Mouse (Mus musculus) kidney, postnatal 25 days (tissue): ENCODE results near the gene Ifit1bl2.
A peak's percentile ranks its signal among the peaks of the same experiment; 100 is the strongest.
"Not testable (repeated sequence)": the region's sequence is repeated elsewhere in the genome, so short reads cannot be mapped to it uniquely, and the experiment has no call there.

Experiments used
- DNase-seq, 2 experiments: peaks; one replicate each; pipeline ENCODE4 v3.0.0; 2021; ENCODE audit warnings: mixed read lengths in 2 of 2

The Ifit1bl2 gene

DNA sequence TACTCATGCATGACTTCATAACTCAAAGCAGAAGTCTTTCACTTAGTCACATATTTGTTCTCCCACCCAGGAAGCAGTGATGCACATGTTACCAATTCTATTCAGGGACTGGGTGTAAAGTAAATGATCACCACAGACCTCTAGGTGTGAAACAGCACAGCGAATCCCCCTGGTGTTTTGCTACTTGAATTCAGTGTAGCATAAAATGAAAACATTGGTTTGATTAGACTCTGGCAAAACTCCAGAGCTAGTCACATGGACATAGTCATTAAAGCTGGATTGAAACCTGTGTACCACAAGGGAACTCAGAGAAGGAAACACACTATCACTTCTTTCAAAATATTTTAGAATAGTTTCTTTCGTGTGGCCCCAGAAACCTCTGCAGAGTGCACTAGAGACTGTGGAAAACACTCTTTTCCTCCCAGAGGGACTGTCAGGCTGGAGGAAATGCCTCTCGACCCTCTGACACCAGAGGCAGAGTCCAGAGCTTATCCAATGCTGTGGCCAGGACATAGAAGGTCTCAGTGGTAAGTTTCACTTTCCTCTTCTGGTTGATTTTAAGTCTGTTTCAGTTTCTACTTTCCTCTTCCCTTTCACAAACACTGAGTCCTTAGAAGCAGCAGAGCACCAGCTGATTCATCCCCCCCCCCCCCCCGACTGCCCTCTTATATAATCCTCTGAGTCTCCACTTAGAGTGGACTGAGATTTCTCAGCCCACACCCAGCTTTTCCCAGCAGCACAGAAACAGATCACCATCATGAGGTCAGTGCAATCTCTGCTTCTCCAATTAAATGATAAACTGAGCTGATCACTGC, 33.1 kb downstream of the Ifit1bl2 start, which contains the start of gene Ifit3b:
Ifit3b (plus strand) TSS at position 734 of the 815 bp plus-strand sequence.
- peak; percentile 62 to 84 for DNase-seq

DNA sequence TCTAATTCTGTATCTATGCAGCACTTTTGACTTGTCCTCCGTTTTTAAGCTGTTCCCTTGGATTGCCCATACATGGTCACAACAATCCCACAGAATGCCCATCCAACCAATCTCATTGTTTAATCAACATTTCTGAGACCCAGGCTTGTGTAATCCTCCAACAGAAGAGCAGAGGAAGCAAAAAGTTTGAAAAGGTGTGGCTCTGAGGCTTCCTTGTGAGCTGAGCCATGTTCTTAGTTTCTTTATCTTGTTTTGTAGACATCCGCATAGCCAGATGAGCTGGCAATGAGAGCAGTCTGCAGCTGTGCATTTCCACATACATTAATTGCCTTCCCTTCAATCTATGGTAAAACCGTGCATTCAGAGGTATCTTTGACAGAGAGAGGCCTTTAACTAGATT, 35.1 kb downstream of the Ifit1bl2 start:
- no peak for DNase-seq

DNA sequence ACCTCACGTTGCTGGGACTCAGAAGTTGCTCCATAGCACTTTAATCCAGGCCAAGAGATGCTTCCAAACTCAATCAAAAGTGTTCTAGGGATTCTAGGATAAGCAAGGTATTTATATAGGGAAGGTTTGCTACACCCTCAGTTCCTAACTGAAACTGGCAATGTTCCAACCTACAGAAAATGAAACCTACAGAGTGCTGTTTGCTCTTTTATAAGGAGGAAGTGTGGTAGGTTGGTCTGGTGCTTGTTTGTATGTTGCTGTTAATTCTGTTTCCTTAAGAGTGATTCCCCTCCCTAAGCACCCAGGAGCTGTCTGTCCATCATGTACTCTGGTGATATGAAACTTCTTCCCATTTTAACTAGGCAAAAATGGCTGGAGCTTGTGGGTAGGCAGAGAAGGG, 38.7 kb downstream of the Ifit1bl2 start, which contains the start of gene Ifit1bl1:
Ifit1bl1 (minus strand) TSS at position 69 of the 400 bp plus-strand sequence.
- not testable (repeated sequence) for DNase-seq

DNA sequence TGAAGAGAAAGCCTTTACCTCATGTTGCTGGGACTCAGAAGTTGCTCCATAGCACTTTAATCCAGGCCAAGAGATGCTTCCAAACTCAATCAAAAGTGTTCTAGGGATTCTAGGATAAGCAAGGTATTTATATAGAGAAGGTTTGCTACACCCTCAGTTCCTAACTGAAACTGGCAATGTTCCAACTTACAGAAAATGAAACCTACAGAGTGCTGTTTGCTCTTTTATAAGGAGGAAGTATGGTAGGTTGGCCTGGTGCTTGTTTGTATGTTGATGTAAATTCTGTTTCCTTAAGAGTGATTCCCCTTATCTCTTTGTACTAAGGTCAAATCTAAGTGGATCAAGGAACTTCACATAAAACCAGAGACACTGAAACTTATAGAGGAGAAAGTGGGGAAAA, 41.3 kb downstream of the Ifit1bl2 start:
- not testable (repeated sequence) for DNase-seq

DNA sequence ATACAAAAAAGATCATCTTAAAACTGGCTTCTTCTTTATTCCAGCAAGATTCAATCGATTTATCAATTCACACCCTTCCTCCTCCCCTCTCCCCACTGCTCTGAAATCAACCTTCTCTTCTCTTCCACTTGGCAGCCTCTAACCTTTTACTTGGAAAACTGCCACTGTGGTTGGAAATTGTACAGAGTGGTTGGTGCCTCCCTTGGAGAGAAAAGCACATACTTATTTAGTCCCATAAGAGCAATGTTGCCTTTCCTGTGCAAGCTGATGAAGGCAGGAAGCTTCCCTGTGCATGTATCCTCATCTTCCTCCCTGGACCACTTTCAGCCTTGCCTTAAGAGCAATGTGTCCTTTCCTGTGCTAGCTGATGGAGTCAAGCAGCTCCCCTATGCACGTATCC, 42.2 kb downstream of the Ifit1bl2 start:
- peak; percentile 43 to 67 for DNase-seq

DNA sequence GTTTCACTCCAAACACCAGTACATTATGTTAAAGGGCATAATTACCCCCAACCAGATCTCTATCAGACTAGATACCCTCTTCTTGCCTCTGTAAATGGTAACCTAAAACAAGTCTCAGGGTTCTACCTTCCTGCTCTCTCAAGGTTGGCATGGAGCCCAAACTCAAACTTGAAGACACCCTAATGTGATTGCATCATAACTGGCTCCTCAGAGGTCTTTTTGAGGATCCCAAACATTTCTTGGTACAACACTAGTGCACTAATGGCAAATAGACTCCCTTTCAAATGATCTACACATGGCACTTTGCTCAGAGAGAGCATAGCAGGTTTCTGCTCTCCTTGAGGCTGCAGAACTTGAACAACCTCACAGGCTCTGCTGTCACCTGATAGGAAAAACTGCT, 43.7 kb downstream of the Ifit1bl2 start:
- peak in 1 of 2 experiments; percentile 34 for DNase-seq

DNA sequence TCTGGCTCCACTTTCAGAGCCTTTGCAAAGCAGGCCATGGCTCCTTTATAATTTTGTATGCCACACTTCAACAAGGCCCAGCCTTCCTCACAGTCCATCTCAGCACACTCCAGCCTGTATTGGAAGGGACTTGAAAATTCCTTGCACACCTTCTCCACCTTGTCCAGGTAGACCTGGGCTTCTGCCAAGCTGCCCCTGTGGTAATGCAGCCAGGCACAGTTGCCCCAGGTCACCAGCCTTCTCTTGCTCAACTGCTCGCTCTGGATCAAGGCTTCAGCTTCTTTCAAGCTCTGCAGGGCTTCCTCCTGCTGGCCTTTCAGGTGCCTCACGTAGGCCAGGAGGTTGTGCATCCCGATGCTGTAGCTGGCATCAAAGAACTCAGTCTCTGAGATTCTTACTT, 46.0 kb downstream of the Ifit1bl2 start:
- peak in 1 of 2 experiments; percentile 40 for DNase-seq

DNA sequence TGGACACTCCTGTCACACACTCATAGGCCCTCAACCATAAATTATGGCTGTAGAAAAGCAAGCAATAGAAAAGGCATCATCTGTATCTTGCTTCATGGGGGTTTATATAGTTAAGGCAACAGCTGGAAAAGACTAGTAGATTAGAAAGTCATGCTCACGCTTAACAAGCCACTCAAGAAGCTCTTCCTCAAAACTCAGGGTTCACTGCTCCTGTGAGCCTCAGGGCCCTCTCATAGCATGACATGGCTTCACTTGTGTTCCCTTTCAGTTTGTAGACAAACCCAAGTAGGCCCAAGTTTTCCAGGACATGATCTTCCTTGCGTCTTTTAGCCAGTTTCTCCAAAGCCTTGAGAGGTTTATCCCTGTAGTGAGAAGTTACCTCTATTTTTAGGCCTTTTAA, 47.1 kb downstream of the Ifit1bl2 start:
- DNase-seq, result no peak

DNA sequence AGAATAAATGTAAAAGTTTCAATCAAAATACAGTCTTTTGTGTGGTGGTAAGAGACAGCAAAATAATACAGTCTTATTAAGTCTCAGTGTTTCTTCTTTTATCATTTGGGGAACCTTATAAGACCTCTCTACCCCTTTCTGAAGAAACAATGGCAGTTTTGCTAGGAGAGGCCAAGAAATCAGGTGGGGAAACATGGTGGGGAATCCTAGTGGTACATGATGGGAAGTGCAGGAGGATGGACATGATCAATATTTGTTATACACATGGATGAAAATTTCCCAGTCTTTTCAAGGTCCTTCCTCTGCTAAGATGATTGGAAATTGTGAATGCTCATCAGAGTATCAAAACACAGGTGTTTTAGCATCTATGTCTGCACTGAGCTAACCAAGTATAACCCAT, 51.6 kb downstream of the Ifit1bl2 start:
- DNase-seq, result no peak

DNA sequence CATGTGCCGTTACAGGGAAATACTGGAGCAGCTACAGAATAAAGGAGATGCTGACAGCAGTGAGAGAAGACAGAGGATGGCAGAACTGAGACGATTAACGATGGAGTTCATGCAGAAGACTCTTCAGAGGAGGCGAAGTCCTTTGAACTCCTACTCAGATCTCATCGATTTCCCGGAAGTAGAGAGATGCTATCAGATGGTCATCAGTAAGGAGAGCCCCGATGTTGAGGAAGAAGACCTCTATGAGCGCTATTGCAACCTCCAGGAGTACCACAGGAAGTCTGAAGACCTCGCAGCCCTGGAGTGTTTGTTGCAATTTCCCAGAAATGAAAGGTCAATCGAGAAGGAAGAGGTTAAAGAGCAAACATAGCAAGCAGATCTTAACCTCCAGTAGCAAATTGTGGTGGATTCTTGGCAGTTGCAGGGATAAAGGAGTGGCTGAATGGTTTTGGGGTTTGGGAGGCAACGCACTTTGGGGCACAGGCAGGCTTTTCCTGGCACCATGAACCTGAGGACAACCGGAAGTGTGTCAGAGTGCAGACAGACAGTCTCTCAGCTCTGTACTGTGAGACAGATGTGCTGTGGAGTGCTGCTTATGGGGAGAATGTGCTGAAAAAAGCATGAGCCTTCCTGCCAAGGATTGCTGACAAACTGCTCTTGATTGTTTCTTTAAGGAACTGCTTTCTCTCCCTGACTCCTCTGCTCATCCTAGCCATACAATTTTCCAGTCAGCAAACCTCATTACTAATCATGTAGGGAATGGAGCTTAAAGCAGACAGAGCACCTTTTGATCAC, 52.4 kb downstream of the Ifit1bl2 start:
- not testable (repeated sequence) for DNase-seq

DNA sequence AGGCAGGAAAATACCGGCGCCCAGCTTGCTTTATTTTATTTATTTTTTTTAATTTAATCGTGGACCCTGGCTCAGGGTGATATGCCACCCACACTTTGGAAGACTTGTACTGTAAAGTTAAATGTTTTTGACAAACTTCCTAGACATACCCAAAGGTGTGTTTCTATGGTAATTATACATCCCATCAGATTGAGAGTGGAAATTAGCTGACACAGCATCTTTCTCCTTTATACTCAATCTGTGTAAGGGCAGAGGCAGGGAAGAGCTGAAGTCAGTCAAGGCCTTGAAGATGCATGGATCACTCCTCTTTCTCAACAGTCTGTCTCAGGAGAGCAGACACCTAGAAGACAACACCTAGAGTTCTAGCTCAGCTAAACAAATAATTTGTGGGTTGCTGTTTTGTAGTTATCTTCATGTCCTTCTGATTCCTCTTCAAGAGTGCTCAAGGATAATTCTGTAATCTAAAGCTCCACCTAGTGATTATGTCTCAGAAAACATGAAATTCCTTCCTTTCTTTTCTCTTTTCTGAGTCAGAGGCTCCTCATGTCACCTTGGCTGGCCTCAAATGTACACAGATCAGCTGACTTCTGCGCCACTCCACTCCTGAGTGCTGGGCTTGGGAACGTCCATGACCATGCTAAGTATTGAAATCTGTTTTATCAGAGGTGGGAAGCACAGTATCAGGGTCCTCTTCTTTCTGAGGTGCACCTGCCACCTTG, 54.6 kb downstream of the Ifit1bl2 start:
- DNase-seq, result not testable (repeated sequence)

DNA sequence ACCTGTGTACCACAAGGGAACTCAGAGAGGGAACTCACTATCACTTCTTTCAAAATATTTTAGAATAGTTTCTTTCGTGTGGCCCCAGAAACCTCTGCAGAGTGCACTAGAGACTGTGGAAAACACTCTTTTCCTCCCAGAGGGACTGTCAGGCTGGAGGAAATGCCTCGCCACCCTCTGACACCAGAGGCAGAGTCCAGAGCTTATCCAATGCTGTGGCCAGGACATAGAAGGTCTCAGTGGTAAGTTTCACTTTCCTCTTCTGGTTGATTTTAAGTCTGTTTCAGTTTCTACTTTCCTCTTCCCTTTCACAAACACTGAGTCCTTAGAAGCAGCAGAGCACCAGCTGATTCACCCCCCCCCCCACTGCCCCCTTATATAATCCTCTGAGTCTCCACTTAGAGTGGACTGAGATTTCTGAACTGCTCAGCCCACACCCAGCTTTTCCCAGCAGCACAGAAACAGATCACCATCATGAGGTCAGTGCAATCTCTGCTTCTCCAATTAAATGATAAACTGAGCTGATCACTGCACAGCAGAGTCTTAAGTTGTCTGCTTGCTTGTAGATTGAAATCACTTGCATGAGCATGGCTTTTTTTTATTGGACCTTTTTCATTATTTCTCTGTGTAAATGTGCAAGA, 57.3 kb downstream of the Ifit1bl2 start, which contains the start of gene Ifit3:
Ifit3 (plus strand) TSS at position 406 of the 641 bp plus-strand sequence.
- DNase-seq, result peak; percentile 52 to 80

DNA sequence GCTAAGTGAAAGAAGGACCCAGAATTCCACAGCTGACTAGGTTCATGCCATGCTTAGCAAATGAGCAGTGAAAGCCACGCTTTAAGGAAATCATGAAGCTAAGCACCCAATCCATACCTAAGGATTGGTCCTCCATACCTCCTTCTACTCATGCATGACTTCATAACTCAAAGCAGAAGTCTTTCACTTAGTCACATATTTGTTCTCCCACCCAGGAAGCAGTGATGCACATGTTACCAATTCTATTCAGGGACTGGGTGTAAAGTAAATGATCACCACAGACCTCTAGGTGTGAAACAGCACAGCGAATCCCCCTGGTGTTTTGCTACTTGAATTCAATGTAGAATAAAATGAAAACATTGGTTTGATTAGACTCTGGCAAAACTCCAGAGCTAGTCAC, 57.8 kb downstream of the Ifit1bl2 start:
- not testable (repeated sequence) for DNase-seq

DNA sequence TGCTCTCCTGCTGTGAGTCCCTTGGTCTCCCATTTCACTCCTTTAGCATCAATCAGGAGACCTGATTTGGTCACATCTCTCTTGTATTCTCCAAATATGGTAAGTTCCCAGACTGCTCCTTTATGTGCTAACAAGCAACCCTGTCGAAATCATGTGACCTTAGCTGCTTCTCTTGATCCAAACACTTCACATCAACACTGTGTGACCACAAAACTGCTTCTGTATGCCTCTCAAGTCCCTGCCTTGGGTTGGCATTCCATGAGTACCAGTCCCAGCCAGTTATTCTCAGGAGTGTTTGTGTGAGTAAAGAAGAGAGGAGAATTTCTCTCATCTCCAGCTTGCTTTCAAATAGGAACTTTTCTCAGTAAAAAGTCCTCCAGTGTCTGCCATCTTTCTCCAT, 63.4 kb downstream of the Ifit1bl2 start:
- DNase-seq, result no peak

DNA sequence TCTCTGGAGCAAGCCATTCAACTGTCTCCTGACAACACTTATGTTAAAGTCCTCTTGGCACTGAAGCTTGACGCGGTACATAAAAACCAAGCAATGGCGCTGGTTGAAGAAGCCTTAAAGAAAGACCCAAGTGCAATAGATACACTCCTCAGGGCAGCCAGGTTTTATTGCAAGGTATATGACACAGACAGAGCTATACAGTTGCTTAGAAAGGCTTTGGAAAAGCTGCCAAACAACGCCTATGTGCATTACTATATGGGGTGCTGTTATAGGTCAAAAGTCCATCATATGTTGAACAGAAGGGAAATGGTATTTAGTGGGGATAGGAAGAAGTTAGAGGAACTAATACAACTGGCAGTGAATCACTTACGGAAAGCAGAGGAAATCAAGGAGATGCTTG, 66.9 kb downstream of the Ifit1bl2 start:
- DNase-seq, result no peak

DNA sequence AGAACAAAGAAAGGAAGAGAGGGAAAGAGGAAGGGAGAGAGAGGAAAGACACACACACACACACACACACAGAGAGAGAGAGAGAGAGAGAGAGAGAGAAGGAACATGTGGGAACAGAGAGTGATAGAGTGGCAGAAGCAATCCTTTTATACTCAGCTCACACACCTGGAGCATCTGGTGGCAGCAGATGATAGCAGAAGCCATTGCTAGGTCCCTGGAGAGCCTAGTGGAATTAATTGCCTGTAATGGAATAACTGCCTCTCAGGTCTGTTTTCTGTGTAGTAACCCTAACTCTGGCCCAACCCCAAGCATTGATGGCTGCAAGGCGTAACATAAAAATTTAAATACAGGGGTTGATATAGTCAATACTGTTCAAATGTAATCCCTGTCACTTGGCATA, 69.5 kb downstream of the Ifit1bl2 start:
- DNase-seq, result no peak

DNA sequence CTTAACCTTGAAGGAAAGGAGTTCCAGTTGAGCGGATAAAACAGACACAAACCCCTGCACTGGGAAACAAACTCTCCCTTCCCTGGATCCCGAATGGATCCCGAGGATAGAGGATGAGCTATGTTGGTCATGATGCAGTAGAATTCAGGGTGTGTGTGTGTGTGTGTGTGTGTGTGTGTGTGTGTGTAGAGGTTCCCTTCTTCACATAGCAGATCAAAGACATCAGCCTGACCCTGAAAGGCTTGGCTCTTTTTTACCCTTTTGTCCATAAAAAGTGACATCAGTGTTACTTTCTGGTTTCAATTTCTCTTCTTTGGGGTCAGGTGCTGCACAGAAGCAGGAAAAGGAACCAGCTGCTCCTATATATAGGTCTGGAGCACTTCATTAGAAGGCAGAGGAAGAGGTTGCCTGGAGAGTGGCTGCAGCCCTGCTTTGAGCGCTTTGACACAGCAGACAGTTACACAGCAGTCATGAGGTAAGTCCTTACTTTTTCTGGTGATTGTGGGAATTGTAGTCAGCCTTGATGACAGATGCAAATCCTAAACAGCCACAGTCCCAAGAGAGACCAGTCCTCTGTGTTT, 70.6 kb downstream of the Ifit1bl2 start:
- DNase-seq, result peak in 1 of 2 experiments; percentile 52

DNA sequence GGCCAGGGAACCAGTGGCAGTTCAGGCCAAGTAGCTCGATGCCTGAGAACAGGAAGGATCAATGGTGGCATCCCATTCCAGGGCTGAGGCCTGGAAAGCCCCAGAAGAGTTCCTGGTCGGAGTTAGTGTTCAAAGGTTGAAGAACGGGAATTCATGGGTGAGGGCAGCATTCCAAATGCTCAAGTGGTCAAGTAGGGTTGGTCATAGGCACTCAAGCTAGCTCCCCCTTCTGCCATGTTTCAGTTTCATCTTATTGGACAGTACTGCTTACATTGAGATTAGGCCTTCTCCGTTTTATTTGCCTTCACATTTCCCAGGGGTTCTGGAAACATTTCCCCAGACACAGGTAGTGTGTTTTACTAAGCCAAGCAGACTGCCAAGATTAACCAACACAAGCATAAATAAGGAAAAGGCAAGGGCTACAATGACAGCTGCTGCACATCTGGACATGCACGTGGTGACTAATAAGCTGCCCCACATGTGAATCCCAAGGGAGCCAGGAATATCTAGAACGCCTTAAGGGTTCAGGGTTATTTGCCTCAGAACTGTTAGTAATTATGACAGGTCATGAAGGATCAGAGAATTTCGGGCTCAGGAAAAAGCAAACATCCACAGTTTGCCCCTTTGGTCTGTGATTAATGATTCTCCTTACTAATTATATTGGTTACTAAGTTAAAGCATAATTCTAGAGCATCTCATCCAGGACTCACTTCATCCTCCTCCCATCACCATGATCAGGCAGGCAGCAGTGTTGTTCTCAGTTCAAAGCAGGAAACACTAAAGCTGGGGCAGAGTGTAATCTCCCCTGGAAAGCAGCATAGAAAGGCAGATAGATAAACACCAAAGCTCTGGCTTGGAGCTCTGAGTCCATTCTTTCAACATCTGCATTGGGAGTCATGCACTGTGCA, 71.3 kb downstream of the Ifit1bl2 start:
- DNase-seq, result peak; percentile 35 to 45
